In genomic region chr5:84037250-84037963, GRCm38 (mm10) we compare ENCODE assay signal across 16 mouse cellular contexts.
"Had no signal": no experiment of that assay in that cellular context is flagged by ENCODE, and none has a peak within 500 bp of the region (broad histone marks: within the 10 kb centered on the region; RNA-seq: fewer than 3 reads in every experiment).

No protein-coding gene starts in this region.

- H3K9me3 ChIP-seq: neural tube, embryonic 13.5 days; neural tube, embryonic 15.5 days; stomach, embryonic 15.5 days had no signal

- H3K4me2 ChIP-seq: neural tube, embryonic 13.5 days; neural tube, embryonic 15.5 days; stomach, embryonic 15.5 days had no signal

- H3K9ac ChIP-seq: neural tube, embryonic 13.5 days; neural tube, embryonic 15.5 days; stomach, embryonic 15.5 days had no signal

- DNase-seq: retina, postnatal 1 day; right cerebral cortex, adult 18-20 months; right cerebral cortex, postnatal 14 days; right cerebral cortex, postnatal 25 days; right cerebral cortex, postnatal 4 days; spleen, adult 18-20 months; thymus, adult 18-20 months; thymus, adult 2 months; thymus, postnatal 14 days; thymus, postnatal 25 days; thymus, postnatal 36 days; thymus, postnatal 4 days had no signal

- H3K4me1 ChIP-seq: neural tube, embryonic 13.5 days; neural tube, embryonic 15.5 days; stomach, embryonic 15.5 days had no signal

- H3K4me3 ChIP-seq: neural tube, embryonic 13.5 days; neural tube, embryonic 15.5 days; stomach, embryonic 15.5 days had no signal

- H3K36me3 ChIP-seq: neural tube, embryonic 13.5 days; neural tube, embryonic 15.5 days; stomach, embryonic 15.5 days had no signal

- H3K27ac ChIP-seq: neural tube, embryonic 13.5 days; neural tube, embryonic 15.5 days; stomach, embryonic 15.5 days; stomach, postnatal 0 days had no signal

- H3K27me3 ChIP-seq: neural tube, embryonic 13.5 days; neural tube, embryonic 15.5 days; stomach, embryonic 15.5 days had no signal
